Mouse (Mus musculus) kidney, postnatal 25 days (tissue): ENCODE measurements around the gene Apoc4.

ENCODE experiments used
- DNase-seq, 2 experiments: peaks; one replicate each; pipeline ENCODE4 v3.0.0; 2021; ENCODE audit warnings: mixed read lengths in 2 of 2

The Apoc4 gene

DNA sequence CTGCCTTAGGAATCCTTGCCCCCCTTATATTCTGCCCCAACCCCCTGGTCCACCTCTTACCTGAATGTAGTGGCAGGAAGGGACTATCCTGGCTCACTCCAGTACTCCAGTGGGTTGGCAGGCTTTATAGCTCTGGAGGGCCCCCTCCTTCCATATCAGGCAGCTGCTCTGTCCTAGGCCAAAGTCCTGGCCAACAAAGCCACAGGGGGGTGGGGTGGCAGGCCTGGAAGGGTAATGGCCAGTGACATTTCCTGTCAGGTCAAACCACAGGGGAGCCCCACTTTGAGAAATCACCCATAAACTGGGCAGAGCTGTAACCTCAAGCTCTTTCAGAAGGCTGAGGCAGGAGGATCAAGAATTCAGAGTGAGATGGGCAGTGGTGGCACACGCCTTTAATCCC, 4.6 kb downstream of the Apoc4 start:
- DNase-seq: no peak

- no peak for DNase-seq
Measured at GRCm38 (mm10) chr7:19675824-19676223, 5.5 kb downstream of the Apoc4 start.

- DNase-seq: peak in 1 of 2 experiments; percentile 25
Measured at GRCm38 (mm10) chr7:19673083-19673699, 8.1 kb downstream of the Apoc4 start.

DNA sequence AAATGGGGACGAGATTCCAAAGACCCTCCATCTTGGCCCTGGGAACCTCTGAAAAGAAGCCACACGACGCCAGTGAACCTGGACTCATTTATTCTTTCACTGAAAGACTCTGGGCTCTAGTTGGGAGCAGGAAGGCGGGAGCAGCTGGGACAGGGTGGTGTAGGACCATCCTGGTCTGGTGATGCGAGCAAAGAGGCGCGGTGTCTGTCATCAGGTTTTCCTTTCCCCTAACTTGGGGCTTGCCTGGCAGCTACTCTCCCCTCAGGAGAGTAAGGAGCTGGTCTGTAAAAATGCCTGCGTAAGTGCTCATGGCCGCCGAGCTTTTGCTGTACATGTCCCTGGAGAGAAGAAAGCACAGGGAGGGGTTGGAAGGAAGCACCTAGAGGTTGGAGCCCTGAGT, 9.8 kb downstream of the Apoc4 start:
- no peak for DNase-seq

GRCm38 (mm10) chr7:19668947-19669721, 12.1 kb downstream of the Apoc4 start:
- peak; percentile 95 to 98 for DNase-seq

DNA sequence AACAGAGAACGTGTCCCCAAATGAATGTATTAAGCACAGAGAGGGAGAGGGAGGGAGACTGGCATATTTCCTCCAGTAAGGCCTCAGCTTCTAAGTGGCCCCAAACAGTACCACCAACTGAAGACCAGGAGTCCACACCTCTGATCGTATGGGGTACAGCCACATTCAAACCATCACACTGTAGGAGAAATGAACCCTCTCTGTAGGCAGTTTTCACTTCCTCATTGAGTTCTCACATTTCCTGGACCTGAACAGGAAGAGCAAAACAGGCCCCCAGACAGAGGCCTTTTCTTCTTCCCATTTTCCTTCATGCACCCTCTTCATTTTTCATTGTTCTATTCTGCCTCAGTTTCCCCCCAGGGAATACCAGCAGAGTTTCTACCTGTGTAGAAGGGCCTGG, 13.8 kb downstream of the Apoc4 start:
- no peak for DNase-seq

DNA sequence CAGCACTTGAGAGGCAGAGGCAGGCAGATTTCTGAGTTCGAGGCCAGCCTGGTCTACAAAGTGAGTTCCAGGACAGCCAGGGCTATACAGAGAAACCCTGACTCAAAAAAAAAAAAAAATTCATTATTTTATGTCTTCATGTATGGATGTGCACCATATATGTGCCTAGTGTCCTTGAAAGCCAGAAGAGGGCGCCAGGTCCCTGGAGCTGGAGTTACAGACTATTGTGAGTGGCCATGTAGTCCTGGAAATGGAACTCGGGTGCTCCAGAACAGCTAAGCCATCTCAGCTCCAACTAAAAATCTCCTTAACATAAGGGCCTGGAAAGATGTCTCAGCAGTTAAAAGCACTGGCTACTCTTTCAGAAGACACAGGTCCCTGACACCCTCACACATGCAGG, 14.5 kb downstream of the Apoc4 start:
- DNase-seq: peak in 1 of 2 experiments; percentile 51

DNA sequence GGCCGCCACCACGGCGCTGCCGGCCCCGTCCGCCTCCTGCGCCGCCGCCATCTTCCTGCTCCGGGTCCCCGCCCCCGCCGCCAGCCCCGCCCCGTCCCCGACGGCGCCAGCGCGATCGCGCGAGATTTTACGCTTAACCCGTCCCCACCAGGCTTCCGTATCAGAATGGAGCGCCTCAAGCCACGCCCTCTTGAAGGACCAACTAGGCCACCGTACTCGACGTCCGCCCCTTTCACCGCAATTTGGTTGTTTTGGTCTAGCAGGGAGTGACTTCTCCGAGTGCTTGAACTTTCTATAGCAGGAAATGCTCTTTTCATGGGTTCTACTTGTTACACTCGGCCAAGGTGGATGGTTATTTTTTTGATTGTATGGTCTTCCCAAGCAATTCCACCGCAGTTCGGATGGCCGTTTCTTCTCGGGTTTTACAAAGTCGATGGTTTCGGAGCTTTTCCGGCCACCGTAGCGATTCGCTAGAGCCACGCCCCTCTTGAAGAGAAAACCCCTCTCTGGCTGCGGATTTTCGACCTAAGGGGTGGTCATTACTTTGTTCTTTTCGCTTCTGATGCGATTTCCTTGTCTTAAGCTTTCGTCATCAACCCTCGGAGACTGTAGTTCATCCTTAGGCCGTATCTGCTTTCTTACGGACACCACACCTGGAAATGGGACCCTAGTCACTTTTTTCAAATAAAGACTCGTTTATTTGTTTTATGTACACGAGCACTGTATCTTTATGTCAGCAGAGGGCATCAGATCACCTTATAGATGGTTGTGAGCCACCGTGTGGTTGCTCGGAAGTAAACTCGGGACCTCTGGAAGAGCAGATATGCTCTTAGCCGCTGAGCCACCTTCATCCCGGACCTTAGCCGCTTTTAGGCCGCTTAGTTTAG, 16.1 kb downstream of the Apoc4 start, which contains the start of gene Clptm1:
Gene Clptm1, minus strand, starts transcription at position 79 of the 887 bp plus-strand sequence.
- DNase-seq: peak; percentile 97 to 98

- no peak for DNase-seq
Measured at GRCm38 (mm10) chr7:19664455-19664954, 16.8 kb downstream of the Apoc4 start.

GRCm38 (mm10) chr7:19663940-19664339, 17.3 kb downstream of the Apoc4 start:
- DNase-seq: no peak

DNA sequence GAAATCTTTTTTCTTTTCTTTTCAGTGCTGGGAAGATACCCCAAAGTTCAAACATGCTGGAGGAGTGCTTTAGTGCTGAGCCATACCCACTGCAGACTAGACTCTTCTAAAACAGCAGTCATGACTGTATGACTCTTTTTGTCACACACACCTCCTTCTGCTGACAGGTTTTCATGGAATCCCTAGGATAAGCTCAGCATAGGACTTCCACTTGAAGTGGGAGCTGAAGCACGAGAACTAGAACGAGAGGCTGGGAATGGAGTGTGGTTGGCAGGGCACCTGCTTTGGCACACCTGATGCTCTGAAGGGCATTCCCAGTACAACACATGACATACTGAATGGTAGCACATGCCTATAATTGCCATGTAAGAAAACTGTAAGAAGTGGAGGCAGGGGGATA, 28.7 kb downstream of the Apoc4 start:
- no peak for DNase-seq

GRCm38 (mm10) chr7:19651063-19651786, 30.1 kb downstream of the Apoc4 start:
- DNase-seq: peak; percentile 35 to 70

GRCm38 (mm10) chr7:19641223-19641622, 40.1 kb downstream of the Apoc4 start:
- no peak for DNase-seq

DNA sequence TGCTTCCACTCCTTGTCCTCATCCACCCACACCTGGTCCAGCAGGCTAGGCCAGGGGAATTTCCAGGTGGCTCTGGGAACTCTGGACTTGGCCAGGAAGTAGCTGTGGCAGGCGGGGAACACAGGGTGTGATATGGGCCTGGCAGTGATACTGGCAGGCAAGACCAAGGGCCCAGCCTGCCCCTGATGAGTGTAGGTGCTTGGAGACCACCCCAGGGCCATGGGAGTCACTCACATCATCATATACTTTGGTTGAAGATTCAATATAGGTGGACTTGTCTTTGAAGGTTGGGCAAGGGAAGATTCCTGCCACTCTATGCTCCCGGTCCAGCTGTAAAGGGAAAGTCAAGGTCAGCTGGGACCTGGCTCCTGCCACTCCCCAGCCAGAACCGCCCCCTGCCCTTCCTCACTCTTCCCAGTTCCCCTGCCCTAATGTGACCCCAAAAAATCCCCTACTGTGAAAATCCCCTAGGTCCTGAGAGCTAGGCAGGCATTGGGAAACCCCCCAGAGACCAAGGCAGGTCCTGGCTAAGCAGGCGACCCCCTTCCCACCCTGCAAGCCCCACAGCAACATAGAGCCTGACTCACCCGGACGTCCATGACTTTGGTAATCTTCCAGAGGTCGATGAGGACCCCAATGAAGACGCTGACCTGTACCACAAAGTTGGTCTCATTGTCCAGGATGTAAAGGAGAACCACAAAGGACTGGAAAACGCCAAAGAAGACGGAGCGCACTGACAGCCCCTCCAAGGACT, 46.0 kb downstream of the Apoc4 start:
- no peak for DNase-seq

- no peak for DNase-seq
Measured at GRCm38 (mm10) chr7:19634591-19634990, 46.7 kb downstream of the Apoc4 start.

GRCm38 (mm10) chr7:19633855-19634254, 47.4 kb downstream of the Apoc4 start:
- no peak for DNase-seq

DNA sequence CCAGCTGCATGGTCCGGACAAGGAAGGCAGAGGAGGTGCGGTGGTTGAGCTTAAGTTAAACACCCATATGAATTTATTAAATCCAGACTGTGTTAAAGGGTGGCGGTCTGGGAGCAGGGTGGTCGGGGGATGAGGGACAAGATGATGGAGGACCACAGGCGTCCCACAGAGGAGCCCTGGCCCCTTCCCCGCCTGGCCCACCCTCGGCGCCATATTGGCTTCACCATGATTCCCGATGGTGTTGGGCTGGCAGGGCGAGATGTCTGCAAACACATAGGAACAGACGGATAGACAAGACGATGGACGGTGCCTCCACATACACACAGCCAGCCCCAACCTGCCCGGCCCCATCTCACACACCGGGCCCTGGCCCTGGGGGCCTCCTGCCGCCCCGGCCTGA, 48.1 kb downstream of the Apoc4 start:
- no peak for DNase-seq

- no peak for DNase-seq
Measured at GRCm38 (mm10) chr7:19632720-19633119, 48.6 kb downstream of the Apoc4 start.

DNA sequence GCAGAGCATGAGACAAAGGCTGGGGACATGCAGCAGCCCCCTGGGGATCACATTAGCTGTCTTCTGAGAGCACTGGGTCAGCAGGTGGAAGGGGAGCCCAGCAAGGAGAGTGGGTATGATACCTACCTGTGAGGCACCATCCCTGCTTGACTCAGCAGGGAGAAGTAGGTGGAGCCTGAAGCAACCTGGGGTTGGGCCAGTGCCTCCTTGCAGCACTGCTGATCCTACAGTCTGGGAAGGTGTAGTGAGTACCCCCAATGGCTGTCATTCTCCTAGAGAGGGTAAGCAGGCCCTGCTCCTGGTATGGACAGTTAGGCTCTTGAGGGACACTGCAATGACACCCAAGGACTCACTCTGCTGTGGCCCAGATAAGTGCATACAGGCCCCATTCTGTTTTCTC, 49.0 kb downstream of the Apoc4 start:
- no peak for DNase-seq

DNA sequence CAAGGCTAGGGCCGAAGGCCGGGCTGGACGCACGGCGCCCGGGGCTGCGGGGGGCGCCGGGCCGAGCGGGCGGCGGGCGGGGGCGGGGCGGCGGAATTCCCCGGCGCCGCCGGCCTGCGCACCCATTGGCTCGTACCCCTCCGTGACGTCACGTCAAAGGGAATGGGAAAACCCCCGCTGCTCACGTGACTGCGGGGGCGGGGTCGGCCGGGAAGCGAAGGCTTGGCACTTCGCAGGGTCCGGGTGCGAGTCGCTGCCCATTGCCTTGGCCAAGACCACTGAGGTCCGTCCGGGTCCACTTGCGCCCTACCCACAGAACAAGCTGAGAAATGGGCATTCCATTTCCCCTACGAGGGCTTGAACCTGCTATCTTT, 51.9 kb downstream of the Apoc4 start, which contains the start of gene Relb:
Gene Relb, minus strand, starts transcription at position 78 of the 374 bp plus-strand sequence.
- peak; percentile 95 to 96 for DNase-seq

GRCm38 (mm10) chr7:19628536-19629360, 52.5 kb downstream of the Apoc4 start:
- peak; percentile 98 to 99 for DNase-seq
